Mouse (Mus musculus) spleen, adult 12 weeks (tissue): ENCODE measurements at regions not wholly inside any gene's neighbourhood (a gene's known extent, or its start where the extent isn't known, plus 50 kb on each side); places are given as distances from the start of the nearest gene placed in this dataset.

Source experiments
- DNase-seq: peaks from one replicate; pipeline ENCODE4 v3.0.0; 2022; ENCODE audit warnings: low spot score

DNA sequence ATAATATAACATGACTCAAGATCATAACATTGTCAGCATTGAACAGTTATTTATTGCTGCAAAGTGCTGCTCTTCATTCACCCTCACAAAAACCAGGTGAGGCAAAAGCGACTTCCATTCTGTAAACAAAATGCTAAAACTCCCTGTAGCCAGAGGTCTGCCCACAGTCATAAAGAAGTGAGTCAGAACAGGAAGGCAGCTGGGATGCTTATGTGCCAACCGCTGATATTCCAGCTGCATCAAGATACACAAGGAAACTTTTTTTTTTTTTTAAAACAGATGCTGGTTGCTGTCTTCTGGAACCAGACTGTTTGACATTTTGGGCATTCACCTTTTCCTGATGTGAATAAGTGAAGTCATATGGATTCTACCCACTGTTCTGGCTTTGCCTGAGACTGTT, 260.7 kb downstream of the 1700064H15Rik start:
- DNase-seq: no peak
